Mouse (Mus musculus): ENCODE measurements around the gene Apoa5.
"Not testable (repeated sequence)": the region's sequence is repeated elsewhere in the genome, so short reads cannot be mapped to it uniquely, and the experiment has no call there.

The Apoa5 gene

DNA sequence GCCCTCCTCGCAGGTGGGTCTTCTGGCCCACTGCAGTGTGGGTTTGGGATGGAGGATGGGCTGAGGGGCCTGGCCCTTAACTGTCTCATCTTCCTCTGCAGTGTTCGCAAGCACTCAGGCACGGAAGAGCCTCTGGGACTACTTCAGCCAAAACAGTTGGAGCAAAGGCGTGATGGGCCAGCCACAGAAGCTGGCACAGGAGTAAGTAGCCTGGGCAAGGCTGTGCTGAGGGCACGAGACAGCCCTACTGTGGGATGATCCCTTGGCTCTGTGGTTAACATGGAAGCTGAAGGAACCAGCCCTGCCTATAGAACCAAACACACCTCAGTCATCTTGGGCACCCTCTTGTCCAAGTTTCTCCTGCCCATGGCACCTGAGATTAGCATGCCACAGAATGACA, 692 bp downstream of the Apoa5 start:
- DNase-seq, result no peak

DNA sequence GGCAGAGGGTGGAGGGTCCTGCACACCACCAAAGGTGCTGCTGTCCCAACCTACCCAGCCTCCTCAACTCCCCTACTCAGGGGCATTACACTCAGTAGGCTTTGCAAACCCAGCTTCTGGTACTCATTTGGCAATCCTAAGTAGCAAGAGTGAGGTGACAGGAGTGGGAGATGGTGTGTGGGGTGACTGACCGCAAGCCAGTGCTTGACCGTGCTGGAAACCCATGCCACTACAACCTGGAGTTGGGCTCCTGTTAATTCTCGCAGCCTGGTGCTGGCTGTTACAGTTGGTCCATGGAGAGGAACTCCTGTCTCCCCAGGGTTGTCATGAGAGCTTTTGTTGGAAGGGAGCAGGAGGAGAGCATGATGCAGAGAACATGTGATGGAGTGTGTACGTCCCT, 2.3 kb downstream of the Apoa5 start:
- no peak for DNase-seq

DNA sequence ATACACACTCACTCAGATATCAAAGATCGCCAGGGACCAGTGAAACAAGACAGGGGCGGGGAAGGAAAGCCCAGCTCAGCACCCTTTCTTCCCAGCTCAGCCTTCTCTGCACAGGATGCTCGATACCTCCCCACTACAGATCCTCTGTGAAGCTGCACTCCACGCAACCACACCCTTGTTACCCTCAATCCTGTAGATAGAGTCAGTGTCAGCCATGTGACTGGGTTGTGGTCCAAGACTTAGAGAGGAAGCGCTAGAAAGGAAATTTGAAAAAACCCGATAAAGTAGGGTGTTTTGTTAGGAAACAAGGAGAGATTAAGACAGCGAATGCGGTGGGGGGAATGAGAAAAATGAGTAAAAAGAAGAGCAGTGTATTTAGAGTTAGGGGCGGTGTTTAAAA, 3.6 kb downstream of the Apoa5 start:
- peak; percentile 39 for DNase-seq

DNA sequence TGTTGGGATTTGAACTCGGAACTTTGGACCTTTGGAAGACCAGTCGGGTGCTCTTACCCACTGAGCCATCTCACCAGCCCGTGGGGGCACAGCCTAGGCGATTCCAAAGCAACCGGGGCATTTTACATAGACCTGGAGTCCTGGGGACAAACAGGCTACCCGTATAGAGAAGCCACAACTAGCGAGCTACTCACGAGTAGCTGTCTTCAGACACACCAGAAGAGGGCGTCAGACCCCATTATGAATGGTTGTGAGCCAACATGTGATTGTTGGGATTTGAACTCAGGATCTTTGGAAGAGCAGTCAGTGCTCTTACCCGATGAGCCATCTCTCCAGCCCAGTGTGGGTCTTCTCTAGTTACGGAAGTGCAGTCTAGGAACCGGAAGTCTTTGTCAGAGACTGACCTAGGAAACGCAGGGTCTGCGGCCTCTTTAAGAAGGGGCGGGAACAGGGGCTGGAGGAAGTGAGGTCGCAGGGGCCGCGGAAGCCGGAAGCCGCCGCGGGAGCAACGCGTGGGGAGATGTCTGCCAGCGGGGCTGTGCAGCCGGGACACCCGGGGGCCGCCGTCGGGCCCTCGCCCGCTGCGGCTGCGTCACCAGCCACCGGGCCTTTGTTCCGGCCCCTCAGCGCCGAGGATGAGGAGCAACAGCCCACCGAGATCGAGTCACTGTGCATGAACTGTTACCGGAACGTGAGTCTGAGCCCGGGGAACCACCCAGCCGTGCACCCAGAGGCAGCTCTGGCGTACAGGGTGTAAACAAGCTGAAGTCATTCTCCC, 4.4 kb downstream of the Apoa5 start, which contains the start of gene Zpr1:
TSS of gene Zpr1 (plus strand) at position 388 of the 778 bp plus-strand sequence.
- DNase-seq, result peak; percentile 92

DNA sequence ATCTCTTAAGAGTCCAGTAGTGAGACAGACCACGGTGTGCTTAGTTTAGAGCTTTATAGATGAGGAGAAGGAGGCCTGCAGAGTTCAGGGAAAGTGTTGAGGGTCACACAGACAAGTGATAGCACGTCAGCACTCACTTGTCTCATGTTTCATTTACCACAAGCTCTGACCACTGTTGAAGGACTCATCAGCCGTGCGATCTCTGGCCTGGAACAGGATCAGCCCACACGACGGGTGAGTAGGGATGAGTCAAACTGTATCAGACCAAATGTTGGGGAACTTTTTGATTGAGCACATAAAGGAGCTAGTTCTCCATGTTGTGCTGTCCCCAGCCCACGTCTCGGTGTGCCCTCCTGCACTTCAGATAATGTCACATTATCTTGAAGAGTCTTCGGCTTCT, 6.1 kb downstream of the Apoa5 start:
- DNase-seq, result no peak

DNA sequence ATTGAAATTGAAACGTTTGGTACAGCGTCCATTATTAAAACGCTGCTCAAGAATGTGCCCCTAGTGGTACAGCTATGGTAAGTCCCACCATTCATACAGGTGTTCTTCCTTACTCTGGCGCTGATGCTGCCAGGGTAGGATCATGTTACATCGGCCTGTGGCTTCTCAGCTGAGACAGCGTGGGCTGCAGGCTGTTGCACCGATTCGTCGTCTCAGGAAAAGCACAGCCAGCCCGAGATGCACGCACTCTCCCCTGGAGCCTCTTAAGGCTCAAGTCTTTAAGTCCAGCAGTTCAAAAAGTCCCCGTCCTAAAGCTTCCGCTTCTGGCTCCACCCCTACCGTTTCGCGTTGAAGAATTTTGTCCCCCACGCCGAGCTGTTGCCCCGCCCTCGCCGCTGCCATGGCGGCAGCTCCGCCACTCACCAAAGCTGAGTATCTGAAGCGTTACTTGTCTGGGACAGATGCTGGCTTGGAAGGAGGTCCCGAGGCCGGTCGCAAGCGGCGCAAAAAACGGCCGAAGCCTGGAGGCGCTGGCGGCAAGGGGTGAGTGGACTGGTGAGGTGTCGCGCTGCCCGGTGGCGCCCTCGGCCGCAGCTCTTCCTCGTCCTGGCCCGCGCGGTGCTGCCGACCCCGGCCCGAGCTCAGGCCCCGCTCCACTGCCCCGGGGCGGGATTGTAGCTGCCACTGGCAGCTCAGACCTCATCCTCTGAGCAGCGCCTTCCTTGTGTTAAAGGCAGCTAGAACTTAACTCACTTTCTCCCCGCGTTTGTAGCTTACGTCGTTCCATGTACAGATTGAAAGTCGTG, 14.4 kb downstream of the Apoa5 start, which contains the start of gene Bud13:
TSS of gene Bud13 (plus strand) at position 378 of the 806 bp plus-strand sequence.
- peak; percentile 97 for DNase-seq

DNA sequence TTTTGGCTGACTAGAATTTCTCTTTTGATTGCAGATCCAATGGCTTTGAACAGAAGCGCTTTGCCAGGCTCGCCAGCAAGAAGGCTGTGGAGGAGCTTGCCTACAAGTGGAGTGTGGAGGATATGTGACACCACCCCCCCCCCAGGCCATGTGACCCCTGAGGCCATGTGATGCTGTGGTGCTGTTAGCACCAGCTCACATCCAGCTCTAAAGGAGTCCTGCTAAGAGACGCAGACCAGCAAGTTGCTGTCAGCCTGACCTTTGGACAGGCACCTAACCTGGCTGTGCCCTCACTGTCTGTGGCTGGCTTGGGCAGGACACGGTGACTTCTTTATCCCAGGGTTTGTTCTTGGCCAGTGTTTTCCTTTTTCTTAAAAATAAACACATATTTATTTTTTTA, 29.9 kb downstream of the Apoa5 start:
- DNase-seq, result no peak

DNA sequence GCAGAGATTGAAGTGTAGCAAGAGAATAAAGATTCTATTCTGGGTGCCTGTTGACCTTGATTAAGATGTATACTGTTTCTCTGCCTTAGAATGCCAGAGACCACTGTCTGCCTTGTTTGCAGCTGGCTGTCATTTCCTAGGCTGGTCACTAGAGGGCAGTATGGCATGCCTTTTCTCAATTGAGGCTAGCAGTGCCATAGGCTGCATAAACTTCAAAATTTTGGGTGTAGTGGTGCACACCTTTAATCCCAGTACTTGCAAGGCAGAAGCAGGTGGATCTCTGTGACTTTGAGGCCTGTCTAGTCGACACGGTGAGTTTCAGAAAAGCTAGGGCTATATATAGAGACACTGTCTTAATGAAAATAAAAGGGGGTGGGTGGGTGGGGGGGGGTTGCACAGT, 33.7 kb downstream of the Apoa5 start:
- peak; percentile 56 for DNase-seq

DNA sequence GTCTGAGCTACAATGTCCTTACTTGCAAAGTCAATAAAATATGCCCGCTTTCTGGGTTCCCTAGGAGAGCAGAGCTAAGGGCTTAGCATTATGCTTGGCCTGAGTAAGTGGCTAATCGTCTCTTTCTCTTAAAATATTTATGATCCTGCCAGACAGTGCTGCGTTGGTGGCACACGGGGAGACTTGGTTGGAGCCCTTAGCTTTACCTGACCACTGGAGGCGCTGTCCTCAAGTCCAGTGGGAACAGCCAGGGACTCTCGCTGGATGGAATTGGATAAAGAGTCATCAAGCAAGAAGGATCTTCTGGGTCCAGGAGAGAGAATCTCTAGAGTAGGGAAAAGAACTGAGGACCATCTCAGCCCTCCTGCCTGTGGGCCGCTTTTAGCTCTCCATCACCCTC, 40.7 kb downstream of the Apoa5 start:
- no peak for DNase-seq

DNA sequence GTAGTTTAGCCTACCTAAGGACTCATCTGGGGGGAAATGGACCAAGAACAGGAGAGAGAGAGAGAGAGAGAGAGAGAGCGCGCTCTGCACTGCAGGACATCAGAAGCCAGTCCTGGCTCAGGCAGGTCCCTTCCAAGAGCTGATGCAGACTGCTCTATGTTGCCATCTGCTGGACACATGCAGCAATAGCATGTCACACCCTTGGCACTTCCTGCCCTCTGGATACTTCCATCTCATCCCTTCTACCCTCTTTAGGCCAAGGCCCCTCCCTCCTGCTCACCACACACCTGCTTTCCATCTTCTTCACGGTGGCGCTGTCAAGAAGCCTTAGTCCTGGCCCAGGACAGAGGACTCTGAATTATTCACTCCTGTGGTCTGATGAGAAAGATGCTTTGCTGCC, 46.1 kb downstream of the Apoa5 start:
- DNase-seq, result peak; percentile 65

DNA sequence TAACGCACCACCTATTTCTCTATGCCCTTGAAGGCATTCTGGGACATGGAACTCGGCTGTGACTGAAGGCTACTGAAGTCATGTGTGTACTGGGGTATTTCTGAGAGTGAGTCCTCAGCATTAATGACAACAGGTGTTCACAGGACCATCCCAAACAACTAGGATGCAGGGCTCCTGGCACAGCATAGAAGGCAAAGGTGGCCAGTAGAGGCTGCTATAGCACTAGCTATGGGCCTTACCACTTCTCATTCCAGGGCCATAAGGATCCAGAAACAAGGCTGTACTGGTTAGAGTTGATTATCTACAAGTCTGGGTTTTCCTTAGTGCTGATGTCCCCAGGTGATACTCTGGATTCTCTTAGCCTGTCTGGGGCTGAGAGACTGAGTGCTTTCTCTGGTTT, 46.5 kb downstream of the Apoa5 start:
- no peak for DNase-seq

DNA sequence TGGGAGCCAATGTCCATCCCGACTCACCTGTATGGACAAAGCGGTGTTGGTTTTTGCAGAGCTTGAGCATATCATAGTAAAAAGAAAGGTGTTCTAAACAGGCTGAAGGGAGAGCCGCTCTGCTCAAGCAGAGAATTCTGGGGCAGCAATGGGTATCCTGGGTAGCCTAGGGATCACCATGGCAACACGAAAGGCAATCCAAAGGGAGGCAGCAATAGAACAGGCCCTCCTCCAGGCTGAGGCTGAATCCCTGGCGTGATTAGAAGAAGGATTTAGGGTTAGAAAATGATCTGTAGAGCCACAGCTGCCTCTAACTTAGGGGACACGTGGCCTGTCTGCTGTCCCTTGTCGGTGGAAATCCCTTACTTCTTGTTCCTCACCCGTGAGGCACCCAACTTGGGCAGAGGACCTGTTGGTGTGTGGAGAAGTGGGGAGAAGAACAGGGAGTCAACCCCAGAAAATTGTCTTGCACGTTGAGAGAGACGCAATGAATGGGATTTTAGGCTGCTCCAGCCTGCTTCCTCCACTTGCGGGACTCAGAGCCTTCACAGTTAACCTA, 47.5 kb downstream of the Apoa5 start:
- no peak for DNase-seq

DNA sequence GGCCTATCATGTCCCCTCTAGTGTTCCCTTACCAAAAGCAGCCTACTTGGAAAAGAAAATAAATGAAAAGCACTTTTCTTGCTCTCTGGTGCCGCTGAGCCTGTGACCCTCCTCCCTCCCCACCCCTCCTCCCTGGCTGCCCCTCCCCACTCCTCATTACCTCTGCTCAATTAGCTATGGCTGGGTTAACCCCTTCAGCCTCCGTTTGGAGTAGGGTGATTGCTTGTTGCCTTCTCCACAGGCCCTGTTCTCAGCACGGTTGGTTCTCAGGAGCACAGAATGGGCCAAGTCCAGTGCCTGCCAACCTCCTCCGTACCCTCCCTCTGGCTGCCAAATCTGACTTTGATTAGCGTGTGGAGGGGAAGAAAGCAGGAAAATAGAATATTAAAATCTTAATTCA, 48.0 kb downstream of the Apoa5 start:
- DNase-seq, result no peak

DNA sequence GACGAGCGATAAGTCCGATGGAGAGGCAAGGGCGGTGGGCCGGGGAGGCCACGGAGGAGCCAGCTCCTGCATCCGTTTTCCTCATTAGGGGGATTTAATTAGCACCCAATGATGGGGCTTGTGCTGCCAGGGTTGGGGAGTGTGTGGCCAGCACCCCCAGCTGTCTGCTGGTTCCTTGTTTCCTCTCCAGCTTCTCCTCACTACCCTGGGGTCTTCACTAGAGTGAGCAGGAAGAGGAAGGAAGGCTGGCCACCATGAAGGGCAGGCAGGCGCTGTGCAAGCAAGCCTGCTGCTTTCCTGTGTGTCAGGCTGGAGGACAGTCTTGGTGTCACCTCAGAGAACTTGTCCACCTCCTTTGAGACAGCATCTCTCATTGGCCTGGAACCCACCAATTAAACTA, 48.5 kb downstream of the Apoa5 start:
- no peak for DNase-seq

DNA sequence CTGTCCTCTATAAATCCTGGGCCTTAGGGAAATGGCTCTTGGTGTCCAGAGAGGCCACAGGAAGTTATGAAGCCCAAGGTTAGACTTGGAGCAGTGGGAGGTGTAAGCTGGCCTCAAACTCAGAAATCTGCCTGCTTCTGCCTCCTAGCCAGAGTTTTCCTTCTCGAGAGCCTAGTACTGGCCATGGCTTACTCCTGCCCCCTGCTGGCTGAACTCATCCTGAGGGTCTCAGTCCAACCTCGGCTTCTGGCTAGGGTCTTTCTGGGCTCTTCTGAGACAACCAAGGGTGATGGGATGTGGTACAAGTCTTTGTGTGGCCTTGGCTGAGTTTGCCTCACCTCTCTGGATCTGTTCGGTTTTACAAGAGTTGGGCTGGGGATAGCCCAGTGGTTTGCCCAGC, 49.5 kb downstream of the Apoa5 start:
- no peak for DNase-seq

DNA sequence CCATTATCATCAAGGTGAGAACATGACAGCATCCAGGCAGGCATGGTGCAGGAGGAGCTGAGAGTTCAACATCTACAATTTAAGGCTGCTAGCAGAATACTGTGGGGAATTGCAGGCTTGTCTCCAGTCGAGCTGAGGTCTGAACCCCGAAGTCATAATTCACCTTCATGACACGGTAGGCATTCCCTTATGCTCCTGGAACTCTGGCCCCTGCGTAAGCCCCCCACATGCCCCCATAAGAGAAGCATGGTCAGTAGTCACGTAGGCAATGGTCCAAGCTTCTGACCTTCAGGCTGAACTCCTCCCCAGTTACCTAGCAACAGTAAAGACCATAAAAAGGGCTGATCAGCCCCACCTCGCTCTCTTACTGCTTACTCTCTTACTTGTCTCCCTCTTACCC, 51.5 kb downstream of the Apoa5 start, which contains the start of gene 4931429L15Rik:
TSS of gene 4931429L15Rik (minus strand) at position 101 of the 400 bp plus-strand sequence.
- DNase-seq, result not testable (repeated sequence)

DNA sequence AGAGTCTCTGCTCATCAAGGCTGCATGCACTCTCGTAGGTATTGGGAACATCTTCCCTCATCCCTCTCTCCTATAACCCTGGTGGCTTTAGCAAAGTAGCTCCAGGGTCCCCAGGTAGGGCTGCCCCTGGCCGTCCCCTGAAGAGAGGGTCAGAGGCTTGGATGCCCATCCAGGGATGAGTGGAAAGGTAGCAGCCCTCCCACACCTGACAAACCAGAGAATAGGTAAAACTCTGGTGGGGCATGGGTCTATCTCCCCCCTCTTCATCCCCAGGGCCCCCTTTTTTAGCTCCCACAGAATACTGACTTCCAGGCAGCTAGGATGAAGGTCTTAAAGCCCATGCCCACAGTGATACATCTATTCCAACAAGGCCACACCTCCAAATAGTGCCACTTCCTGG, 52.0 kb downstream of the Apoa5 start:
- DNase-seq, result no peak
